Mouse (Mus musculus): ENCODE measurements around the gene Rpl24. TPM values are rescaled to one million over a fixed set of nuclear protein-coding genes. Genes with fewer than 3 reads are reported as not detected.
A peak's percentile ranks its signal among the peaks of the same experiment; 100 is the strongest.
"Not testable (repeated sequence)": the region's sequence is repeated elsewhere in the genome, so short reads cannot be mapped to it uniquely, and the experiment has no call there.

Rpl24 gene
- 762 and 869 TPM in 2 replicates for total RNA-seq (2021)
- long read RNA-seq, experiment 1, transcript Rpl24-204 (5 exons, 639 nt): minor isoform, 23 of 398 reads
- long read RNA-seq, experiment 1, transcript Rpl24-201 (6 exons, 677 nt): major isoform, 364 of 398 reads
- long read RNA-seq, experiment 1, partial matches to known transcripts: 4 of 398 reads
- long read RNA-seq, experiment 1, other reads (novel, unspliced or antisense): 4 of 398 reads
- long read RNA-seq, experiment 2, transcript Rpl24-201 (6 exons, 677 nt): major isoform, 391 of 430 reads
- long read RNA-seq, experiment 2, transcript Rpl24-204 (5 exons, 639 nt): minor isoform, 27 of 430 reads
- long read RNA-seq, experiment 2, partial matches to known transcripts: 7 of 430 reads
- long read RNA-seq, experiment 2, other reads (novel, unspliced or antisense): 1 of 430 reads

- peak; percentile 97 for DNase-seq
Measured at GRCm38 (mm10) chr16:55966212-55966871, at the start of gene Rpl24. Gene Rpl24, plus strand, starts transcription at chr16:55966275.

- no peak for DNase-seq
Measured at GRCm38 (mm10) chr16:55922079-55922478, 44.0 kb upstream of the Rpl24 start.

DNA sequence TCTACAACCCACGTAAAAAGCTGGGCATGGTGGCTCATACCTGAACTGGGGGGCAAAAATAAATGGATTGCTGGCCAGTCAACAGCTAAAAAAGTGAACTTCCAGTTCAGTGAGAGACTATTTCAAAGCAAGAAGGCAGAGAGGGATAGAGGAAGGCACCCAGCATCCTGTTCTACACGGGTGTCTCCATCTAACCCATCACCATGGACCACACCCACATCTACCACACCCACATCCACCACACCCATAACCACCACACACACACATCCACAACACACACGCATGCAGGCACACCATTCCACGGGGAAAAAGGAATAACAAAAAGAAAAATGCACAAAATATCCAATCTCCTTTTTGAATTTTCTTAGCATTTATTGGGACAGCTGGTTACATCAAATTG, 42.1 kb upstream of the Rpl24 start:
- no peak for DNase-seq

- DNase-seq: peak; percentile 45
Measured at GRCm38 (mm10) chr16:55933681-55934343, 32.3 kb upstream of the Rpl24 start.

DNA sequence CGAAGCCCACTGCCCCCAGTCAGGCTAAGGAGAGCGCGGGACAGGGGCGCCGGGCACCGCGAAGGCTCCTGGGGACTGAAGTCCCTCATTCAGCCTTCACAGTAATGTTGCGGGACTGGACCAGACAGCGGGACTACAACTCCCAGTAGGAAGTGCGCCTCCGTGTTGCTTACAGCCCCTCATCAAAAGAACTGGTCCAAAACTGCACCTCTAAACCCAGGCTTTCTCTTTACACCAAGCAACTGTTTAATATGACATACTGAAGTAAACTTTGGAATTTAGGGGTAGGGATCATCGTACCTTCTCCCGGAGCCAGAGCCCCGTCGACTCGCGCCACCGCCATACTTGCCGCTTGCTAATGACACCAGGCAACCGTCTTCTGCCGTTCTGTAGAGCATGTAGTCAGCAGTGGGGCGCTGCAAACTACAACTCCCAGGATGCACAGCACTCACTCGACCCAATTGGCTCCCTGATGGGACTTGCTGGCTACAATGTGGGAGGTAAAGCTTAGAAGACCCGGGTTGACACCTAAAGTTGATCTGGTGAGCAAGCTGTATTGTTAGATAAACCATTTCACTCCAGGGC, 31.5 kb upstream of the Rpl24 start, which contains the start of gene Cep97:
Cep97 (minus strand) TSS at position 403 of the 585 bp plus-strand sequence.
- peak; percentile 92 for DNase-seq

DNA sequence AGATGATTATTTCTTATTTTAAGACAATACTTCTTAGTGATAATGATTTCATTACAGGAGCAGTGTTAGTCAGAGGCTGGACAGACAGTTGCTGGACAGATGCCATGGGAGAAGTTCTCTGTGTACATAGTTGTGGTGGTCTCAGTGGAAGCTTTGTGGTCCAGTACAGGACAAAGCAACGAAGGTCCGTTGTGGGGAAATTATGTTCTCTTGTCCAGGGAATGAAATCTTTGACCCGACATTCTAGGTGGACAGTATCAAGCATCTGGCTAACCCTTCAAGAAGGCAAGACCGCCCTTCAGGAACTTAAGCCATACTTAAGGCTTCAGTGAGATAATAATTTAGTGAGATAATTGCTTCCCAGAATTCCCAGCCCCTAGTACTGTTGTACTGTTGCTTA, 27.3 kb upstream of the Rpl24 start:
- DNase-seq: no peak

DNA sequence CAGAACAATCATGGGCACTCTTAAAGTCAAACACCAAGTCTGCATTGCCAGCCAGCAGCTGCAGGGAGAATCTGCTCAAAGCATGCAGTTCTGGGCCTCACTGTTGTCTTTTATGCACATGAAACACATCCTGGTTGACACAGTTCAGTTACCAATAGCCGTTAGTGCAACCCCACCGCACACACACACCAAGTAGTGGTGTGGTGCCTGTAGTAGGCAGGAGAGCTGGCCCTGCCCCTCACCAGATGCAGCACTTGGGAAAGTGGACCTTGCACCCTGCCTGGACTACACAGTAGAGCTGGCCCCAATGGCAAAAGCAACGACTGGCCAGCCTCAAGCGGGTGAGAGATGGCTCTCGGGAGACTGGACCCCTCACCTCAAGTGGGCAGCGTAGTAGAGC, 26.4 kb upstream of the Rpl24 start:
- no peak for DNase-seq

GRCm38 (mm10) chr16:55940781-55941180, 25.3 kb upstream of the Rpl24 start:
- DNase-seq: no peak

- DNase-seq: no peak
Measured at GRCm38 (mm10) chr16:55947266-55947665, 18.8 kb upstream of the Rpl24 start.

DNA sequence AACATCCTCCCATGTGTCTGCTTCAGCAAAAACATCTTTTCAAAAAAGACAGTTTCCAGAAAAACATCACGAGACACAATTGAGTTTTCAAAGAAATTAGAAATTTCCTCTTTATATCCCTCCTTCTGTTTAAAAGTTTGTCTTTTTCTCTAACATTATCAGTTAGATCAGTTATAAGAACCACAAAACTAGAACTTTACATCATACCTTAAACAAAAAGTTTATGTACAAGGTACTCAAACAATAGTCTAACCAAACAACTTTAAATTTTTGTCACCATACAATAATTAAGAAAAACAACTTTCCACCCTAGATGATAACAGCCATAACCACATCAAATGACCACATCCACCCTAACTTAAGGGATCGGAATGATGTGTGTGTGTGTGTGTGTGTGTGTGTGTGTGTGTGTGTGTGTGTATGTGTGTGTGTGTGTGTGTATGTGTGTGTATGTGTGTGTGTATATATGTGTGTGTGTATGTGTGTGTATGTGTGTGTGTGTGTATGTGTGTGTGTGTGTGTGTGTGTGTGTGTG, 18.1 kb upstream of the Rpl24 start:
- DNase-seq: not testable (repeated sequence)

DNA sequence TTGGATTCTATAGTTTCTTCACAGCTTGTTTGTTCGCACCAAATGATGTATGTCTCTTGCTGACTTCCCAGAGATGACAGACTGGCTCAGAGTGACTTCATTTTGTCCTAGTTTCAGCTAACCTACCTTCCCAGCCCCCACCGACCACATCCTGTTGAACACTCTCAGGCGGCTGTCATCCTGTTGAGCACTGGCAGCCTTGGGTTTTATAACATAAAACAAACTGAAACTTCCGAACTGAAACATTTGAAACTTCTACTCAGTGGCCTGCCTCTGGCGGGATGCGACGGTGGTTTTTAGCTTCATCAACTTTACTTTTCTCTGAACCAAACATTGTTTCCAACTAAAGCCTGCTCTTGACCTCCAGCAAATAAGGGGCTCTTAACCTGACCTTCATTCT, 17.1 kb upstream of the Rpl24 start:
- peak; percentile 63 for DNase-seq

GRCm38 (mm10) chr16:55950462-55950861, 15.6 kb upstream of the Rpl24 start:
- DNase-seq: no peak

DNA sequence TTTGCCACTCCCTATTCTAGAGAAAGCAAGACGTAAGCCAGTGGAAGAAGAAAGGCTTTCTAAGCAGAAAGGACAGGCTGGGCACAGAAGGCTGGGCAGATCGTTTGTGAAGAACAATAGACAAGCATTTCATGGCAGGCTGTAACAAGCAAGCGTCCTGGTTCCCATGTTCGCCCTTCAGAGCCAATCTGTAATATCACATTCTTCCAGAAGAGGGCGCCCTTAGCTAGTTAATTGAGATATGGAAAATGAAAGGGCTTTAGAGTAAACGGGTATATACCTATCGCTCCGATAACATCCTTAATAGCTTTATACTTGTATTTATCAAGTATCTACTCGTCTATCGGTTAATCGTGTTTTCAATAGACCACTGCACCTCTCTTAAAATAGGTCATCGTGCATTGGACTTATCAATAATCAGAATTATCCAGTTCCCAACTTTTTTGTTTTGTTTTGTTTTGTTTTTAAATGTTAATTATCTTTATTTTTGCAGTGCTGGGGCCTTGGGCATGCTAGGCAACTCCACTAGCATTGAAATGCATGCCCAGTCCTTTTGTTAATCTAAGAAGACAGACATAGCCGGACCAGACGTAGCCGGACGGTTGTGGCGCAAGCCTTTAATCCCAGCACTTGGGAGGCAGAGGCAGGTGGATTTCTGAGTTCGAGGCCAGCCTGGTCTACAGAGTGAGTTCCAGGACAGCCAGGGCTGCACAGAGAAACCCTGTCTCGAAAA, 15.0 kb upstream of the Rpl24 start:
- DNase-seq: peak; percentile 85

DNA sequence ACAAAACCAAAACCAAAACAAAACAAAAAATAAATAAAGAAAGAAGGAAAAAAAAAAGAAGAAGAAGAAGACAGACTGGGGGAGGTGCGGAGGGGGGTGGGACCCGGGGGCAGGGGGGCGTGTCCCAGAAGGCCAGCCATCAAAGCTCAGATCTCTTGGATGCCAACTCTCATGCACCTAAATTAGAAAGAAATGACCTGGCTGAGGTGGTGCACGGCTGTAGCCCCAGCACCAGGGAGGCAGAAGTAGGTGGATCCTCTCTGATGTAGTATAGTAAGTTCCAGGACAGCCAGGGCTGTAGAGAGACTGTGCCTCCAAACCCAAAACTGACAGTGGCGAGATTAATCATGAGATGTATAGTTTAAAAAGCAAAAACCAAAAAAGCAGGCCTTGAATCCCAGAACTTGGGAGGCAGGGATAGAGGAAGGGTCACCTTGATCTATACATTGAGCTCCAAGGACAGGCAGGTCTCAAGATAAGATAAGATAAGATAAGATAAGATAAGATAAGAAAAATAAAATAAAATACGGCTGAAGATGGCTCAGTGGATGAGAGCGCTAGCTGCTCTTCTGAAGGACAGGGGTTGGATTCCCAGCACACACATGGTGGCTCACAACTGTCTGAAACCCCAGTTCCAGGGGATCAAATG, 14.3 kb upstream of the Rpl24 start:
- DNase-seq: no peak

DNA sequence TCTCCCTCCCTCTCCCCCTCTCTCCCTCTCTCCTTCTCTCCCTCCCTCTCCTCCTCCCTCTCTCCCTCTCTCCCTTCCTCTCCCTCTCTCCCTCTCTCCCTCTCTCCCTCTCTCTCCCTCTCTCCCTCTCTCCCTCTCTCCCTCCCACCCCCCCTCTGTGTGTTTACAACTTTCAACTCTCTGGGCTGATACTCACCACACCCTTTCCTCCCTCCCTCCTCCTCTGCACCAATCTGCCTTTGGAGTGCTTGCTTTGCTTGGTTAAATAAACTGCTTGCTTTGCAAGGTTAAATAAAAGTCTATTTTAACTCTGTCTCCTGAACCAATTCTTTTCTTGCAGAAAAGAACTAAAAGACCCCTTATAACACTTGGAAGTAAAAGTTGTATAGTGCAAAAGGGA, 13.3 kb upstream of the Rpl24 start:
- DNase-seq: no peak

DNA sequence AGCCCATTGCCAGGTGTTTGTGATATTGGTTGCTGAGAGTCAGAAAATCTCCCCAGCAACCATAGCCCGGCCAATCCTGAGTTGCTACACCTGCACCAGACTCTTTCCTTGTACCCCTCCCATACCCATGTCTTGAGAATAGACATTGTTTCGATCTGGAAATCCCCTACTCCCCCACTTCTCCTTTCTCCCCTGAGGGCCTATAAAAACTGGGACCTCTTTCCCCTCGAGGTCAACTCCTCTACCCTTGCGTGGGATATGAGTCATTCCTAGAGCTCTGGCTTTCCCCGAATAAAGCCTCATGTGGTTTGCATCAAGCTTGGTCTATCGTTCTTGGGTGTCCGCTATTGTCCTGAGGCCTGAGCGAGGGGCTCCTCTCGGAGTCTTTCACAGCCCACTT, 11.9 kb upstream of the Rpl24 start:
- not testable (repeated sequence) for DNase-seq

DNA sequence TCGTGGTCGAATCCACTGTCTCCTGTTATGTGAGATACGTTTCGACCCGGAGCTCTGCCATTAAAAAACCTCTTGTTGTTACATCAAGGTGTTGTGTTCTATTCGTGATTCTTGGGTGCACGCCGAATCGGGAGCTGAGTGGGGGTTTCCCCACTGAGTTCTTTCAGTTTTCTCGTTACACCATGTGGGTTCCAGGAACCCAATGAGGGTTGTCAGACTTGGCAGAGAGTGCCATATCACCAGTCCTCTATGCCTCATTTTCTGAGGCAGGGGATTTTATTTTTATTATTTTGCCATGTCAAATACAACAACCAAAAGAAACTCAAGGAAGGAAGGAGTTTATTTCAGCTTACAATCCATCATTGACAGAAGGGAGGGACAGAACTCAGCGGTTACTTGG, 3.0 kb upstream of the Rpl24 start:
- not testable (repeated sequence) for DNase-seq

DNA sequence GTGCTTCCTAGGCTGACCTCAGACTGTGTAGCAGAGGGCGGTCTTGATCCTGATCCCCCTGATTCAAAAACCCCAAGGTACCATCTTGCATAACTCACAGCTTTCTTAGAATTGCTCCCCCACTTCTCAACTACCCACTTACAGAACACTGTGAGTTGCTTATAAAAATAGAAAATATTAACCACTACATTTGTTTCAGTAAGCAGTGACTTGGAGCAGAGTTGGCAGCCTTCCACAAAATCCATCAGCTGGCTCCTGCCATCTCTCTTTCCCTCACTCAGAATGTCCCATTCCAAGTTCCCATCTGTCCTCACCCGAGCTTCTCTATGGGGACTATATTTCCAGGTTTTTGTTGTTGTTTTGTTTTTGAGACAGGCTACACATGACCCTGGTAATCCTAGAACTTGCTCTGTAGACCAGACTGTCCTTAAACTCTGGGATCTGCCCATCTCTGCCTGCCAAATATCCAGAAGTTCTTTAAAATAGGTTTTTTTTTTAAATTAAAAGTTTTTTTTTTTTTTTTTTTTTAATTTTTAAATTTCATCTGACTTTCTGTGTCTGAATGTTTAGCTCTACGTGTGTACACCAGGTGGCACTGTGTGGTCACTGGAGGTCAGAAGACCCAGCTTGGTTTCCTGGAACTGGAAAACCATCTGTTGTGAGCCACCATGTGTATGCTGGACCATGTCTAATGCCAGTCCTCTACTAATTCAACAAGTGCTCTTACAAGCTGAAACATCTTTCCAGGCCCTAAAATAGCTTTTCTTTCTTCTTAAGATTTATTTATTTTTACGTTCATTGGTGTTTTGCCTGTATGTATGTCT, 1.7 kb upstream of the Rpl24 start:
- peak; percentile 64 for DNase-seq

- no peak for DNase-seq
Measured at GRCm38 (mm10) chr16:55967221-55967620, 1.1 kb downstream of the Rpl24 start.

DNA sequence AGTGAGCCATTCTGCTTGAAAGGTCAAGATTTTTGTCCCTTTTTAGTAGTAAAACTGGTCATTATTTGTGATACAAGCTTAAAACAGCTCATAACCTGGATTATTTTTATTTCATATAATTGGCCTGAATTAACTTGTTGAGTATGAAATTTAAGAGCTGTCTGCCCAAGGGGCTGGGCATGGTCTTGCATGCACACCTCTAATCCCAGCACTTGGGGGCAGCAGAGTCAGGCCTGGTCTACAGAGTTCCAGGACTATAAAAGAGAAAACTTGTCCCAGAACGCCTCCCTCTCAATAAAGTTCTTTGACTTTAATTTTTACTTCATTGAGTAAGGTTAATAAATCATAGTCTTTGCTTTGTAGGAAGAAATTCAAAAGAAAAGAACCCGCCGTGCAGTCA, 3.1 kb downstream of the Rpl24 start:
- peak; percentile 76 for DNase-seq

Data from adrenal gland, postnatal 14 days (tissue).